9 mouse cellular contexts compared by ENCODE assay signal in genomic region chr11:76655106-76655505, GRCm38 (mm10). TPM values are rescaled to one million over a fixed set of nuclear protein-coding genes. Genes with fewer than 3 reads are reported as not detected.
DNase-seq lines count a peak whose midpoint lies in the region; ATAC-seq and TF ChIP-seq lines count a peak whose summit lies in the region.
"Had no signal": no experiment of that assay in that cellular context is flagged by ENCODE, and none has a peak within 500 bp of the region (broad histone marks: within the 10 kb centered on the region; RNA-seq: fewer than 3 reads in every experiment).

No protein-coding gene starts in this region.

- H3K4me3 ChIP-seq in embryonic facial prominence, embryonic 12.5 days, result peak overlapping the region; percentile 20; the same call in 1 of the 2 replicates
- no peak overlapping the region for H3K4me3 ChIP-seq in hindbrain, postnatal 0 days (ENCODE audit: low read length)
- peak overlapping the region; percentile 20; the same call in 1 of the 2 replicates for H3K4me3 ChIP-seq in liver, embryonic 11.5 days (ENCODE audit: low read depth, low read length)
- H3K4me3 ChIP-seq in neural tube, embryonic 15.5 days (replicated peaks), result no peak overlapping the region
- H3K4me3 ChIP-seq: erythroblast, embryonic 14.5 days had no signal

- no peaks in the 10 kb centered on the region for H3K9me3 ChIP-seq in embryonic facial prominence, embryonic 12.5 days
- H3K9me3 ChIP-seq in hindbrain, postnatal 0 days (ENCODE audit: low read length), result no peaks in the 10 kb centered on the region
- no peaks in the 10 kb centered on the region for H3K9me3 ChIP-seq in liver, embryonic 11.5 days (ENCODE audit: control insufficient read depth, low read length)
- H3K9me3 ChIP-seq in neural tube, embryonic 15.5 days (replicated peaks), result no peaks in the 10 kb centered on the region

- DNase-seq in layer of hippocampus, postnatal 14 days (ENCODE audit: low spot score in 2 of 2), result peak; percentile 52 to 70
- DNase-seq in layer of hippocampus, adult 9-11 months, result no peak
- DNase-seq in ZHBTc4 (ENCODE audit: low read depth, low spot score), result peak; percentile 78
- peak; percentile 80 for DNase-seq in hindbrain, postnatal 0 days (ENCODE audit: low spot score)
- no peak for DNase-seq in liver, embryonic 11.5 days (ENCODE audit: low spot score)

- no peak overlapping the region for H3K9ac ChIP-seq in embryonic facial prominence, embryonic 12.5 days
- H3K9ac ChIP-seq in hindbrain, postnatal 0 days (replicated peaks; ENCODE audit: low read length), result no peak overlapping the region
- H3K9ac ChIP-seq in liver, embryonic 11.5 days (ENCODE audit: low read depth, low read length), result no peak overlapping the region
- H3K9ac ChIP-seq in neural tube, embryonic 15.5 days (replicated peaks), result no peak overlapping the region

- ATAC-seq in embryonic facial prominence, embryonic 12.5 days (ENCODE audit: insufficient number of reproducible peaks, insufficient read depth, low FRiP score, low TSS enrichment), result no peak
- ATAC-seq in hindbrain, postnatal 0 days, result no peak
- ATAC-seq in liver, embryonic 11.5 days (replicated peaks; ENCODE audit: low FRiP score), result no peak
- ATAC-seq in neural tube, embryonic 15.5 days (ENCODE audit: low FRiP score), result no peak
- no peak for ATAC-seq in granulocyte monocyte progenitor cell, adult 5-6 weeks (replicated peaks; ENCODE audit: poor library complexity, severe bottlenecking)

- 4% methylated on average over 10 of the region's 10 CpGs for WGBS in embryonic facial prominence, embryonic 12.5 days
- 5% methylated on average over 10 of the region's 10 CpGs for WGBS in hindbrain, postnatal 0 days
- WGBS in liver, embryonic 11.5 days, result 7% methylated on average over 10 of the region's 10 CpGs
- WGBS in neural tube, embryonic 15.5 days, result 5% methylated on average over 10 of the region's 10 CpGs

- H3K27me3 ChIP-seq in embryonic facial prominence, embryonic 12.5 days, result no peaks in the 10 kb centered on the region
- no peaks in the 10 kb centered on the region for H3K27me3 ChIP-seq in hindbrain, postnatal 0 days (ENCODE audit: insufficient read depth, low read length)
- H3K27me3 ChIP-seq in liver, embryonic 11.5 days (replicated peaks; ENCODE audit: control insufficient read depth, insufficient read depth, low read length), result no peaks in the 10 kb centered on the region
- no peaks in the 10 kb centered on the region for H3K27me3 ChIP-seq in neural tube, embryonic 15.5 days (replicated peaks)

- no peak overlapping the region for H3K27ac ChIP-seq in embryonic facial prominence, embryonic 12.5 days
- no peak overlapping the region for H3K27ac ChIP-seq in hindbrain, postnatal 0 days
- no peak overlapping the region for H3K27ac ChIP-seq in liver, embryonic 11.5 days (ENCODE audit: low read depth, low read length)
- H3K27ac ChIP-seq in neural tube, embryonic 15.5 days (replicated peaks), result no peak overlapping the region

- H3K4me1 ChIP-seq in embryonic facial prominence, embryonic 12.5 days, result no peaks in the 10 kb centered on the region
- H3K4me1 ChIP-seq in hindbrain, postnatal 0 days (ENCODE audit: insufficient read depth, low read length), result no peaks in the 10 kb centered on the region
- no peaks in the 10 kb centered on the region for H3K4me1 ChIP-seq in liver, embryonic 11.5 days (replicated peaks; ENCODE audit: control insufficient read depth, insufficient read depth, low read length)
- peaks cover 18% of the 10 kb centered on the region for H3K4me1 ChIP-seq in neural tube, embryonic 15.5 days

- peak; percentile 76 for TF ChIP-seq CTCF in hindbrain, postnatal 0 days (IDR thresholded peaks at IDR 0.05; ENCODE audit: low read depth)

- no peaks in the 10 kb centered on the region for H3K36me3 ChIP-seq in embryonic facial prominence, embryonic 12.5 days
- no peaks in the 10 kb centered on the region for H3K36me3 ChIP-seq in hindbrain, postnatal 0 days (ENCODE audit: insufficient read depth, low read length)
- no peaks in the 10 kb centered on the region for H3K36me3 ChIP-seq in liver, embryonic 11.5 days (ENCODE audit: control insufficient read depth, insufficient read depth, low read length)
- no peaks in the 10 kb centered on the region for H3K36me3 ChIP-seq in neural tube, embryonic 15.5 days

- H3K4me2 ChIP-seq in embryonic facial prominence, embryonic 12.5 days (replicated peaks), result peak overlapping the region; percentile 39
- peak overlapping the region; percentile 34; the same call in 1 of the 2 replicates for H3K4me2 ChIP-seq in hindbrain, postnatal 0 days (ENCODE audit: low read depth, low read length)
- peak overlapping the region; percentile 48 for H3K4me2 ChIP-seq in liver, embryonic 11.5 days
- H3K4me2 ChIP-seq in neural tube, embryonic 15.5 days, result peak overlapping the region; percentile 38

RNA-seq across cellular contexts. Expression of gene Bhlha9, which starts 17.2 kb away (rescaled TPM):
- 1 to 10 TPM; 4.6 to 5.4 TPM for total RNA-seq in layer of hippocampus, postnatal 14 days (2021)
- 0.13 TPM in 1 of 2 replicates, not detected in the other for polyA plus RNA-seq in embryonic facial prominence, embryonic 12.5 days (2016; fragmentation: Nextera tagmentation; extraction: Ambion mirVana)
- total RNA-seq in hindbrain, postnatal 0 days (2014; rRNA removed), result 1.2 and 2.0 TPM in 2 replicates
- polyA plus RNA-seq in hindbrain, postnatal 0 days (2015; fragmentation: Nextera tagmentation; extraction: Ambion mirVana), result 2.1 and 3.2 TPM in 2 replicates
- polyA plus RNA-seq in liver, embryonic 11.5 days (2014; fragmentation: Nextera tagmentation; extraction: Ambion mirVana), result 0.37 TPM in 1 of 2 replicates, not detected in the other
- polyA plus RNA-seq in neural tube, embryonic 15.5 days (2015; fragmentation: Nextera tagmentation; extraction: Ambion mirVana), result 1.7 and 1.9 TPM in 2 replicates
- not detected in 2 replicates for total RNA-seq in granulocyte monocyte progenitor cell, adult 5-6 weeks (2014; fragmentation: Nextera tagmentation)
- not detected in 2 replicates for total RNA-seq in granulocyte monocyte progenitor cell, adult 5-6 weeks (2017)
- polyA plus RNA-seq: erythroblast, embryonic 14.5 days had no signal

RNA-seq across cellular contexts. Expression of gene Trarg1, which starts 24.5 kb away (rescaled TPM):
- total RNA-seq in layer of hippocampus, postnatal 14 days (2021), result under 1 TPM; 0.60 to 0.71 TPM
- 0.38 and 0.61 TPM in 2 replicates for polyA plus RNA-seq in embryonic facial prominence, embryonic 12.5 days (2016; fragmentation: Nextera tagmentation; extraction: Ambion mirVana)
- 0.05 and 0.14 TPM in 2 replicates for total RNA-seq in hindbrain, postnatal 0 days (2014; rRNA removed)
- polyA plus RNA-seq in hindbrain, postnatal 0 days (2015; fragmentation: Nextera tagmentation; extraction: Ambion mirVana), result 0.46 and 0.57 TPM in 2 replicates
- 0.07 TPM in 1 of 2 replicates, not detected in the other for polyA plus RNA-seq in liver, embryonic 11.5 days (2014; fragmentation: Nextera tagmentation; extraction: Ambion mirVana)
- 5.5 and 7.7 TPM in 2 replicates for polyA plus RNA-seq in neural tube, embryonic 15.5 days (2015; fragmentation: Nextera tagmentation; extraction: Ambion mirVana)
- total RNA-seq in granulocyte monocyte progenitor cell, adult 5-6 weeks (2014; fragmentation: Nextera tagmentation), result not detected in 2 replicates
- not detected in 2 replicates for total RNA-seq in granulocyte monocyte progenitor cell, adult 5-6 weeks (2017)
- polyA plus RNA-seq: erythroblast, embryonic 14.5 days had no signal

RNA-seq across cellular contexts. Expression of gene Abr, which starts 33.0 kb away (rescaled TPM):
- 100 to 1,000 TPM; 412 to 440 TPM for total RNA-seq in layer of hippocampus, postnatal 14 days (2021)
- polyA plus RNA-seq in embryonic facial prominence, embryonic 12.5 days (2016; fragmentation: Nextera tagmentation; extraction: Ambion mirVana), result 46.7 and 48.6 TPM in 2 replicates
- 210 and 211 TPM in 2 replicates for total RNA-seq in hindbrain, postnatal 0 days (2014; rRNA removed)
- 77.0 and 87.5 TPM in 2 replicates for polyA plus RNA-seq in hindbrain, postnatal 0 days (2015; fragmentation: Nextera tagmentation; extraction: Ambion mirVana)
- polyA plus RNA-seq in liver, embryonic 11.5 days (2014; fragmentation: Nextera tagmentation; extraction: Ambion mirVana), result 11.6 and 12.9 TPM in 2 replicates
- 73.5 and 88.3 TPM in 2 replicates for polyA plus RNA-seq in neural tube, embryonic 15.5 days (2015; fragmentation: Nextera tagmentation; extraction: Ambion mirVana)
- total RNA-seq in granulocyte monocyte progenitor cell, adult 5-6 weeks (2014; fragmentation: Nextera tagmentation), result 39.3 and 53.0 TPM in 2 replicates
- total RNA-seq in granulocyte monocyte progenitor cell, adult 5-6 weeks (2017), result 48.2 and 54.3 TPM in 2 replicates

Comparison
In these comparisons a context has a peak if more than half of its experiments do, and no peak if none do; other contexts are left out.
1. DNase-seq: peak in layer of hippocampus, postnatal 14 days (2 of 2), ZHBTc4 (single experiment) and hindbrain, postnatal 0 days (single experiment); none in layer of hippocampus, adult 9-11 months (single experiment) and liver, embryonic 11.5 days (single experiment).
2. H3K4me3 ChIP-seq: peak in embryonic facial prominence, embryonic 12.5 days (single experiment) and liver, embryonic 11.5 days (single experiment); none in hindbrain, postnatal 0 days (single experiment) and neural tube, embryonic 15.5 days (single experiment).
3. Peak in every context shown above with its lines, with median percentiles within 50 percentile points of each other: H3K4me2 ChIP-seq.